Mouse (Mus musculus): Measurements from ENCODE around the gene Il4. TPM values are rescaled to one million over a fixed set of nuclear protein-coding genes. Genes with fewer than 3 reads are reported as not detected.
"Not testable (repeated sequence)": the region's sequence is repeated elsewhere in the genome, so short reads cannot be mapped to it uniquely, and the experiment has no call there.

Gene Il4
- total RNA-seq, 2 experiments from 2014 or later, result not detected

- peak; percentile 95 to 96 for DNase-seq (ENCODE audit: low spot score in 2 of 2)
These were observed 51.0 kb downstream of the Il4 start, which contains the start of gene Kif3a for GRCm38 (mm10) chr11:53567224-53568014. TSS of gene Kif3a (plus strand) at chr11:53567379.

- no peak for DNase-seq (ENCODE audit: low spot score in 2 of 2)
These were observed 51.8 kb downstream of the Il4 start for GRCm38 (mm10) chr11:53566646-53567045.

- no peak for DNase-seq (ENCODE audit: low spot score in 2 of 2)
These were observed 56.5 kb downstream of the Il4 start for GRCm38 (mm10) chr11:53561986-53562385.

- not testable (repeated sequence) for DNase-seq (ENCODE audit: low spot score in 2 of 2)
These were observed 58.5 kb downstream of the Il4 start for GRCm38 (mm10) chr11:53559980-53560379.

- DNase-seq (ENCODE audit: low spot score in 2 of 2), result not testable (repeated sequence)
These were observed 60.5 kb downstream of the Il4 start for GRCm38 (mm10) chr11:53557992-53558391.

GRCm38 (mm10) chr11:53556529-53556928 lies 61.9 kb downstream of the Il4 start:
- DNase-seq (ENCODE audit: low spot score in 2 of 2), result not testable (repeated sequence)

Other genes starting within 250 kb of the Il4 start
- gene Leap2, start 195.5 kb downstream of the Il4 start, total RNA-seq (2021), result not detected
- gene Uqcrq, start 187.8 kb downstream of the Il4 start, total RNA-seq (2021), result 100 to 1,000 TPM; 539 to 559 TPM
- 1 to 10 TPM in 1 of 2 experiments, under 1 TPM in 1; 0.71 to 1.3 TPM for gene Gdf9, start 187.6 kb downstream of the Il4 start, total RNA-seq (2021)
- under 1 TPM in 1 of 2 experiments, not detected in 1; 0.26 TPM for gene Gm10447, start 161.6 kb downstream of the Il4 start, total RNA-seq (2021)
- gene Shroom1, start 161.5 kb downstream of the Il4 start, total RNA-seq (2021), result 1 to 10 TPM; 4.0 to 4.5 TPM
- gene Gm9837, start 148.2 kb downstream of the Il4 start, total RNA-seq (2021), result not detected
- gene Gm9945, start 138.5 kb downstream of the Il4 start, total RNA-seq (2021), result 1 to 10 TPM; 2.4 to 2.5 TPM
- 100 to 1,000 TPM; 106 to 108 TPM for gene Sowaha, start 138.4 kb downstream of the Il4 start, total RNA-seq (2021)
- 100 to 1,000 TPM; 206 to 209 TPM for gene Sept8, start 99.4 kb downstream of the Il4 start, total RNA-seq (2021)
- gene Kif3a, start 51.3 kb downstream of the Il4 start, total RNA-seq (2021), result 100 to 1,000 TPM; 140 to 149 TPM
- not detected for gene Il13, start 16.0 kb upstream of the Il4 start, total RNA-seq (2021)
- 10 to 100 TPM in 1 of 2 experiments, 1 to 10 TPM in 1; 9.0 to 10.5 TPM for gene Rad50, start 88.7 kb upstream of the Il4 start, total RNA-seq (2021)
- gene Il5, start 102.1 kb upstream of the Il4 start, total RNA-seq (2021), result not detected
- 1 to 10 TPM; 4.9 to 7.7 TPM for gene Irf1, start 151.3 kb upstream of the Il4 start, total RNA-seq (2021)
- gene Gm17334, start 154.5 kb upstream of the Il4 start, total RNA-seq (2021), result under 1 TPM in 1 of 2 experiments, not detected in 1; 0.62 TPM
- 1 to 10 TPM; 2.4 to 4.1 TPM for gene Gm12216, start 240.6 kb upstream of the Il4 start, total RNA-seq (2021)